Mouse (Mus musculus) heart, embryonic 11.5 days (tissue): ENCODE measurements around the gene Ccdc86. TPM values are rescaled to one million over a fixed set of nuclear protein-coding genes. Genes with fewer than 3 reads are reported as not detected.

Experiments
- ATAC-seq: fragments of 200-750 bp; cut with Nextera tagmentation; replicated peaks from 2 replicates; pipeline ENCODE4 v1.8.0; 2017; ENCODE audit warnings: moderate library complexity; ENCODE audit not compliant: insufficient number of reproducible peaks, low FRiP score, low TSS enrichment
- H3K27ac ChIP-seq: fragments of 300-500 bp; sonication (generic); 2 replicates; pipeline ENCODE4 v1.5.1; 2014; ENCODE audit warnings: mild to moderate bottlenecking, low read depth, low read length
- H3K27me3 ChIP-seq: fragments of 300-500 bp; sonication (generic); 2 replicates; pipeline ENCODE4 v1.6.1; 2014; ENCODE audit warnings: mild to moderate bottlenecking, low read length, mixed read lengths; ENCODE audit not compliant: control insufficient read depth, insufficient read depth
- H3K36me3 ChIP-seq: fragments of 300-500 bp; sonication (generic); 2 replicates; pipeline ENCODE4 v1.6.1; 2014; ENCODE audit warnings: mild to moderate bottlenecking, low read length, moderate library complexity, mixed read lengths; ENCODE audit not compliant: control insufficient read depth, insufficient read depth
- H3K4me1 ChIP-seq: fragments of 300-500 bp; sonication (generic); 2 replicates; pipeline ENCODE4 v1.6.1; 2014; ENCODE audit warnings: low read length; ENCODE audit not compliant: control insufficient read depth, insufficient read depth
- H3K4me2 ChIP-seq: fragments of 300-500 bp; sonication (generic); 2 replicates; pipeline ENCODE4 v1.6.1; 2014; ENCODE audit warnings: mild to moderate bottlenecking, moderate library complexity
- H3K4me3 ChIP-seq: fragments of 300-500 bp; sonication (generic); 2 replicates; pipeline ENCODE4 v1.5.1; 2014; ENCODE audit warnings: low read depth, low read length
- H3K9ac ChIP-seq: fragments of 300-500 bp; sonication (generic); 2 replicates; pipeline ENCODE4 v1.6.1; 2014; ENCODE audit warnings: mild to moderate bottlenecking, low read depth, low read length, moderate library complexity
- H3K9me3 ChIP-seq: fragments of 300-500 bp; sonication (generic); replicated peaks from 2 replicates; pipeline ENCODE4 v1.6.1; 2016; ENCODE audit warnings: low read length; ENCODE audit not compliant: control insufficient read depth
- WGBS: fragments of 180-500 bp; shearing (Covaris S2); extraction: QIAGEN DNeasy Blood & Tissue Kit; methylation state at CpG from one replicate; pipeline ENCODE4 v1.1.7; 2014; ENCODE audit not compliant: insufficient replicate concordance; 5-methylcytosine and 5-hydroxymethylcytosine counted together
- polyA plus RNA-seq: library from polyadenylated mRNA; unstranded; fragments of >200 nt; fragmentation: Nextera tagmentation; extraction: Ambion mirVana; gene quantifications from 2 replicates; pipeline ENCODE4 v1.2.1, GENCODE M21; 2014

The Ccdc86 gene
- polyA plus RNA-seq, 1 experiment from 2014 or later: 17.7 TPM

GRCm38 (mm10) chr19:10897491-10897890, 51.6 kb downstream of the Ccdc86 start:
- H3K27ac ChIP-seq: no peak overlapping the region
- H3K9me3 ChIP-seq: no peaks in the 10 kb centered on the region
- no peak for ATAC-seq
- 84% methylated on average over 8 of the region's 8 CpGs for WGBS
- H3K4me1 ChIP-seq: peaks cover 9% of the 10 kb centered on the region
- H3K36me3 ChIP-seq: peaks cover 37% of the 10 kb centered on the region
- H3K27me3 ChIP-seq: no peaks in the 10 kb centered on the region
- H3K4me3 ChIP-seq: no peak overlapping the region
- peak overlapping the region; percentile 86; the same call in 1 of the 2 replicates for H3K4me2 ChIP-seq
- H3K9ac ChIP-seq: no peak overlapping the region

GRCm38 (mm10) chr19:10896849-10897248, 52.2 kb downstream of the Ccdc86 start:
- Histone ChIP-seq H3K4me3 (peak overlapping the region; percentile 91), H3K27me3 (no peaks in the 10 kb centered on the region), H3K9ac (peak overlapping the region; percentile 97), H3K36me3 (peaks cover 30% of the 10 kb centered on the region), H3K4me1 (peaks cover 9% of the 10 kb centered on the region), H3K4me2 (peak overlapping the region; percentile 86), H3K27ac (peak overlapping the region; percentile 18; the same call in 1 of the 2 replicates), H3K9me3 (no peaks in the 10 kb centered on the region)
- no peak for ATAC-seq
- 37% methylated on average over 7 of the region's 7 CpGs for WGBS

- H3K4me3 ChIP-seq: peak overlapping the region; percentile 91
- no peak for ATAC-seq
- H3K4me2 ChIP-seq: peak overlapping the region; percentile 86
- no peaks in the 10 kb centered on the region for H3K9me3 ChIP-seq
- H3K4me1 ChIP-seq: peaks cover 9% of the 10 kb centered on the region
- peaks cover 23% of the 10 kb centered on the region for H3K36me3 ChIP-seq
- H3K27ac ChIP-seq: peak overlapping the region; percentile 92
- H3K9ac ChIP-seq: peak overlapping the region; percentile 97
- WGBS: 2% methylated on average over 16 of the region's 16 CpGs
- H3K27me3 ChIP-seq: no peaks in the 10 kb centered on the region
Observed at GRCm38 (mm10) chr19:10895708-10896107, 53.4 kb downstream of the Ccdc86 start.

GRCm38 (mm10) chr19:10895016-10895528, 54.0 kb downstream of the Ccdc86 start, which contains the start of gene Prpf19:
Gene Prpf19 (plus strand): TSS chr19:10895231.
- Histone ChIP-seq H3K9me3 (no peaks in the 10 kb centered on the region), H3K4me3 (peak within 1 kb of the TSS; percentile 91), H3K27ac (peak within 1 kb of the TSS; percentile 92), H3K4me1 (peaks cover 9% of the 10 kb centered on the region), H3K27me3 (no peaks in the 10 kb centered on the region), H3K4me2 (peak within 1 kb of the TSS; percentile 86), H3K36me3 (peaks cover 17% of the 10 kb centered on the region), H3K9ac (peak within 1 kb of the TSS; percentile 97)
- peak; percentile 87 for ATAC-seq
- WGBS: 0% methylated on average over 43 of the region's 43 CpGs

- no peak overlapping the region for H3K4me3 ChIP-seq
- no peak overlapping the region for H3K9ac ChIP-seq
- H3K36me3 ChIP-seq: no peaks in the 10 kb centered on the region
- no peak overlapping the region for H3K4me2 ChIP-seq
- ATAC-seq: no peak
- H3K27me3 ChIP-seq: no peaks in the 10 kb centered on the region
- H3K9me3 ChIP-seq: no peaks in the 10 kb centered on the region
- peaks cover 8% of the 10 kb centered on the region for H3K4me1 ChIP-seq
- WGBS: 87% methylated on average over 3 of the region's 3 CpGs
- H3K27ac ChIP-seq: no peak overlapping the region
Observed at GRCm38 (mm10) chr19:10892201-10892600, 56.9 kb downstream of the Ccdc86 start.

Other genes starting within 250 kb of the Ccdc86 start
- 0.39 and 0.72 TPM in 2 replicates for gene Cd5, start 210.3 kb downstream of the Ccdc86 start, polyA plus RNA-seq
- gene Cd6, start 119.2 kb downstream of the Ccdc86 start, polyA plus RNA-seq: not detected in 2 replicates
- 0.19 and 0.31 TPM in 2 replicates for gene Slc15a3, start 109.5 kb downstream of the Ccdc86 start, polyA plus RNA-seq
- 35.5 and 37.2 TPM in 2 replicates for gene Tmem132a, start 79.3 kb downstream of the Ccdc86 start, polyA plus RNA-seq
- gene Tmem109, start 67.3 kb downstream of the Ccdc86 start, polyA plus RNA-seq: 66.7 and 71.0 TPM in 2 replicates
- 33.0 and 39.4 TPM in 2 replicates for gene Prpf19, start 54.0 kb downstream of the Ccdc86 start, polyA plus RNA-seq
- gene Zp1, start 28.6 kb downstream of the Ccdc86 start, polyA plus RNA-seq: not detected in 2 replicates
- gene Ptgdr2, start 12.1 kb downstream of the Ccdc86 start, polyA plus RNA-seq: 0.27 TPM in 2 replicates
- not detected in 2 replicates for gene Ms4a10, start 25.4 kb upstream of the Ccdc86 start, polyA plus RNA-seq
- 0.17 TPM in 1 of 2 replicates, not detected in the other for gene Ms4a15, start 44.0 kb upstream of the Ccdc86 start, polyA plus RNA-seq
- gene Ms4a18, start 68.8 kb upstream of the Ccdc86 start, polyA plus RNA-seq: not detected in 2 replicates
- not detected in 2 replicates for gene Ms4a8a, start 131.8 kb upstream of the Ccdc86 start, polyA plus RNA-seq
- gene 1700017D01Rik, start 181.6 kb upstream of the Ccdc86 start, polyA plus RNA-seq: not detected in 2 replicates
- not detected in 2 replicates for gene 1700025F22Rik, start 216.1 kb upstream of the Ccdc86 start, polyA plus RNA-seq
- gene Ms4a13, start 247.5 kb upstream of the Ccdc86 start, polyA plus RNA-seq: not detected in 2 replicates